Mouse (Mus musculus) small intestine, adult 2 months (tissue): Measurements from ENCODE around the gene Hnrnpk.

ENCODE experiments used
- CTCF ChIP-seq: fragments of 200-500 bp; IDR thresholded peaks from 2 replicates; pipeline ENCODE4 v1.5.1; 2012; ENCODE audit warnings: low read depth, mild to moderate bottlenecking, control low read depth, inconsistent platforms, low read length, moderate library complexity, mixed read lengths; ENCODE audit not compliant: insufficient replicate concordance, insufficient read length; ENCODE audit errors: extremely low read depth
- POLR2A ChIP-seq: fragments of 200-500 bp; IDR thresholded peaks from 2 replicates; pipeline ENCODE4 v1.6.1; 2012; ENCODE audit warnings: low read depth, mild to moderate bottlenecking, control low read depth, inconsistent platforms, low read length, moderate library complexity

DNA sequence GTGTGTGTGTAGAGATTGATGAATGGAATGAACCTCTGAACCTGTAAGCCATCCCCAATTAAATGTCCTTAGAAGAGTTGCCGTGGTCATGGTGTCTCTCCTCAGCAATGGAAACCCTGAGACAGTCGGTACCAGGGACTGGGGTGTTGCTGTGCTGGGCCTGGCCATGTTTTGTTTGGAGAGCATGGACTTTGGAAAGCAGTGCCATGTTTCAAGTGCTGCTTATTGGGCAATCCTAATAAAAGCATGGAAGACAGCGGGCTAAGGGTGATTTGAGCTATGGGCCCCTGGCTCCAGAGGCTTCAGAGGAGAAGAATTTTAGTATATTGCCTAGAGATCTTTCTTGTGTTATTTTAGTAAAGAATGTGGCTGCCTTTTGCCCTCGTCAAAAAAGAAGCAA is 7.9 kb upstream of the Hnrnpk start:
- TF ChIP-seq CTCF (no peak), POLR2A (no peak)
